Mouse (Mus musculus): Measurements from ENCODE around the gene Fbxo28. TPM values are rescaled to one million over a fixed set of nuclear protein-coding genes. Genes with fewer than 3 reads are reported as not detected.

Fbxo28 gene
- polyA plus RNA-seq, 1 experiment from 2014 or later, result 4.9 TPM

DNA sequence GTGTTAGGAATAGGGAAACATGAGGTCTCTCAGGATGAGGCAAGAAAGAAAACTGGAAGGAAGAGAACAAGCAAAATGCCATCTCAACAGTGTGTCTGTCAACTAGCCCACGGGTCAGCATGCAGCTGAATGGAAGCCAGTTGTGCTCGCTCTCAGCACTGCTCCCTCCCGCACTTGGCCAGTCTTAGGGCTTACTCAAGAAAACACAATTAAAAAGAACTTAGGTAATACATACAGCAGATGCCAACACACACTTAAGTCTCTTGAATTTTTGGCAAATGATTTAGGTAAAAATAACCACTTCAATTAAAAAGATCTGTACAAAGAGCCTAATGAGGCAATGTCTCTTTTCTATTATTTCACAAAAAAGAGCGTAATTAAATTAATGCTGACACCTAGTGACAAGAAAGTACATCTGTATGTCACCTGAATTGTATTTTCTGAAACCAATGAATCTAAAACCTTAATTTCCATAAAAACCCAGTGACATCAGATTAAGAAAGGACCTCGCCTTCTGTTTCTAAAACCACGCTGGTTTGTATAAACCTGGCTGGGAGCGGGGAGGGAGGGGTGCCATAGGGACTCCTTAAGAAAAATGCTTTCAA, 2.4 kb downstream of the Fbxo28 start:
- TF ChIP-seq CTCF (IDR thresholded peaks at IDR 0.05; ENCODE audit: low read depth) (no peak), EP300 (IDR thresholded peaks at IDR 0.05; ENCODE audit: low read depth) (no peak)
- no peaks in the 10 kb centered on the region; the same call in 1 of the 2 replicates for H3K36me3 ChIP-seq (replicated peaks; ENCODE audit: insufficient read depth, low read length)
- no peak overlapping the region for H3K4me3 ChIP-seq (ENCODE audit: low read depth, low read length)
- no peaks in the 10 kb centered on the region for H3K27me3 ChIP-seq (ENCODE audit: insufficient read depth, low read length)
- no peak overlapping the region for H3K27ac ChIP-seq (ENCODE audit: low read depth)
- no peak for ATAC-seq
- no peak for DNase-seq
- WGBS (ENCODE audit: insufficient replicate concordance), result 79% methylated on average over 7 of the region's 7 CpGs
- no peaks in the 10 kb centered on the region for H3K9me3 ChIP-seq (ENCODE audit: low read length)
- H3K9ac ChIP-seq (replicated peaks), result no peak overlapping the region
- H3K4me2 ChIP-seq (ENCODE audit: low read depth, low read length), result 0 out of 2 replicates have a peak overlapping the region, but pooled peaks have one; percentile 95
- peaks cover 26% of the 10 kb centered on the region for H3K4me1 ChIP-seq (ENCODE audit: insufficient read depth)

DNA sequence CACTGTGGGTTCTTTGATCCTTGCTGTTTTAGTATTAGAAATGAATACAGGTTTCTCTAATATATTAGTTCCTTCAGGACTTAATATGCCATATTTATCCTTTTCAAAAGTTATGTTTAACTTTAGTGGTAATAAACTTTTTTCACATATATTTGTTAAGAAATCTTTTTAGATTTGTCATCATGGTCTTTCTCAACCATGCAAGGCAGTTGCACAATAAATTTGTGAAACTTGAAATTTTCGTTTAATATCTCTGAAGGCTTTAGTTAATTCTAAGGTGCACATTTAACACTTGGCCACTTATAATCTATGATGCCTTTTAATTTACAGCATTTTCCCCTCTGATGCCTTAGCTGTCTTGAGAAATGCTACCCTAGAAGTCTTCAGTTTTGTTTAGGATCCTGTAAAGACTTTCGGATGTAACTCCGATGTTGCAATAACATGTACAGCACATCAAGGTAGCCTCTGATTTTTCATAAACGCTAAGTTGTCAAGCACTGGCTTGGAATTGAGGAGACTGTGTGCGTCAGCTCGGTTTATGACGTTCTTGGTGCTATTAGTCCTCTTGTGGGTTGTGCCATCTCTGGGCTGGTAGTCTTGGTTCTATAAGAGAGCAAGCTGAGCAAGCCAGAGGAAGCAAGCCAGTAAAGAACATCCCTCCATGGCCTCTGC, 7.5 kb downstream of the Fbxo28 start:
- ATAC-seq (no peak), DNase-seq (no peak)
- no peak for TF ChIP-seq CTCF (IDR thresholded peaks at IDR 0.05; ENCODE audit: low read depth)
- no peak for TF ChIP-seq EP300 (IDR thresholded peaks at IDR 0.05; ENCODE audit: low read depth)
- peaks cover 9% of the 10 kb centered on the region for H3K4me1 ChIP-seq (ENCODE audit: insufficient read depth)
- H3K9ac ChIP-seq (replicated peaks), result no peak overlapping the region
- no peaks in the 10 kb centered on the region for H3K9me3 ChIP-seq (ENCODE audit: low read length)
- peaks cover 10% of the 10 kb centered on the region for H3K36me3 ChIP-seq (replicated peaks; ENCODE audit: insufficient read depth, low read length)
- WGBS (ENCODE audit: insufficient replicate concordance), result 79% methylated on average over 7 of the region's 7 CpGs
- H3K27ac ChIP-seq (ENCODE audit: low read depth), result no peak overlapping the region
- no peaks in the 10 kb centered on the region for H3K27me3 ChIP-seq (ENCODE audit: insufficient read depth, low read length)
- H3K4me3 ChIP-seq (ENCODE audit: low read depth, low read length), result no peak overlapping the region
- no peak overlapping the region for H3K4me2 ChIP-seq (ENCODE audit: low read depth, low read length)

GRCm38 (mm10) chr1:182332090-182333034, 9.1 kb downstream of the Fbxo28 start:
- Histone ChIP-seq H3K9ac (replicated peaks) (no peak overlapping the region), H3K9me3 (ENCODE audit: low read length) (no peaks in the 10 kb centered on the region), H3K36me3 (replicated peaks; ENCODE audit: insufficient read depth, low read length) (peaks cover 19% of the 10 kb centered on the region), H3K27ac (ENCODE audit: low read depth) (no peak overlapping the region), H3K27me3 (ENCODE audit: insufficient read depth, low read length) (no peaks in the 10 kb centered on the region), H3K4me2 (ENCODE audit: low read depth, low read length) (no peak overlapping the region), H3K4me3 (ENCODE audit: low read depth, low read length) (no peak overlapping the region), H3K4me1 (ENCODE audit: insufficient read depth) (peaks cover 8% of the 10 kb centered on the region)
- ATAC-seq (no peak), DNase-seq (no peak)
- no peak for TF ChIP-seq EP300 (IDR thresholded peaks at IDR 0.05; ENCODE audit: low read depth)
- no peak for TF ChIP-seq CTCF (IDR thresholded peaks at IDR 0.05; ENCODE audit: low read depth)
- WGBS (ENCODE audit: insufficient replicate concordance), result 89% methylated on average over 5 of the region's 5 CpGs

DNA sequence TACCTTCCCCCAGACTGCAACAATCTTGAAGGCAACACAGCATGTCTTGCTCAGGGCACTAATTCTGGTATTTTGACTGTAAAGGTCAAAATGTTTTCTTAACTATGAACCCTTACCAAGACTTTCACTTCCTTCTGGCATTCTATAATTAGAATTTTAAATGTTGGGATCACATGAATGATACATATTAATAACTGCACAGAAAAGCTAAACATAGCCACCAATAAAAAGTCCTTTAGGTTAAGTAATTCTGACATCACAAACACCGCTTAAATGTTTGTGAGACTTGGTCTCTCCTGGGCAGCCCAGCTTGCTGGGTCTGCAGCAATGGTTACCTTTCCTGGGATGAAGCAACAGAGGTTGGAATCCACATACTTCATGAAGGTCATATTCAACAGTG, 15.5 kb downstream of the Fbxo28 start:
- Histone ChIP-seq H3K27ac (ENCODE audit: low read depth) (no peak overlapping the region), H3K4me3 (ENCODE audit: low read depth, low read length) (no peak overlapping the region), H3K4me1 (ENCODE audit: insufficient read depth) (no peaks in the 10 kb centered on the region), H3K36me3 (replicated peaks; ENCODE audit: insufficient read depth, low read length) (peaks cover 57% of the 10 kb centered on the region), H3K4me2 (ENCODE audit: low read depth, low read length) (no peak overlapping the region), H3K9me3 (ENCODE audit: low read length) (no peaks in the 10 kb centered on the region), H3K9ac (replicated peaks) (no peak overlapping the region), H3K27me3 (ENCODE audit: insufficient read depth, low read length) (no peaks in the 10 kb centered on the region)
- 80% methylated on average over 1 of the region's 1 CpGs for WGBS (ENCODE audit: insufficient replicate concordance)
- no peak for ATAC-seq
- TF ChIP-seq EP300 (IDR thresholded peaks at IDR 0.05; ENCODE audit: low read depth), result no peak
- TF ChIP-seq CTCF (IDR thresholded peaks at IDR 0.05; ENCODE audit: low read depth), result no peak
- no peak for DNase-seq

DNA sequence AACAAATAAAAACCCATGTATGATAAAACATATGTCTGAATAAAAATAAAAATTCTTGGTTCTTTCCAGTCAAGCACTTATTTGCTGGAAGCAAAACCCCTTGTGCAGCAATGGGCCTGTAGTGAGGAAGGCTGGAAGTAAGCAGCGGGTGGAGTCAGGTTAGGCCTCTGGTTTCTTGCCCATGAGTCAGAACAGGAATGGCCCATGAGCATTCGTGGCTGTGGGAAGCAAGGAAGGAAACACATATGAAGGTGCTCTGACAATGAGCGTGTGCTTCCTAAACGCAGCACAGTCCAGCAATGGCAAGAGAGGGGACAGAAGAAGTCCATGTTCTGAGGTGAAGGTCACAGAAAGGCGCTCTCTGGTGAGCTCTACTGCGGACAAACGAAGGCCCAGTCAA, 16.9 kb downstream of the Fbxo28 start:
- no peak overlapping the region for H3K4me2 ChIP-seq (ENCODE audit: low read depth, low read length)
- no peaks in the 10 kb centered on the region for H3K27me3 ChIP-seq (ENCODE audit: insufficient read depth, low read length)
- H3K9ac ChIP-seq (replicated peaks), result no peak overlapping the region
- H3K4me1 ChIP-seq (ENCODE audit: insufficient read depth), result no peaks in the 10 kb centered on the region
- H3K27ac ChIP-seq (ENCODE audit: low read depth), result no peak overlapping the region
- ATAC-seq, result no peak
- DNase-seq, result no peak
- H3K9me3 ChIP-seq (ENCODE audit: low read length), result no peaks in the 10 kb centered on the region
- H3K4me3 ChIP-seq (ENCODE audit: low read depth, low read length), result no peak overlapping the region
- TF ChIP-seq EP300 (IDR thresholded peaks at IDR 0.05; ENCODE audit: low read depth) (no peak), CTCF (IDR thresholded peaks at IDR 0.05; ENCODE audit: low read depth) (no peak)
- WGBS (ENCODE audit: insufficient replicate concordance), result 81% methylated on average over 7 of the region's 7 CpGs
- H3K36me3 ChIP-seq (replicated peaks; ENCODE audit: insufficient read depth, low read length), result peaks cover 56% of the 10 kb centered on the region

GRCm38 (mm10) chr1:182323139-182323538, 18.3 kb downstream of the Fbxo28 start:
- no peaks in the 10 kb centered on the region for H3K4me1 ChIP-seq (ENCODE audit: insufficient read depth)
- no peaks in the 10 kb centered on the region for H3K27me3 ChIP-seq (ENCODE audit: insufficient read depth, low read length)
- H3K9me3 ChIP-seq (ENCODE audit: low read length), result no peaks in the 10 kb centered on the region
- peaks cover 61% of the 10 kb centered on the region for H3K36me3 ChIP-seq (replicated peaks; ENCODE audit: insufficient read depth, low read length)
- H3K9ac ChIP-seq (replicated peaks), result no peak overlapping the region
- no peak overlapping the region for H3K4me2 ChIP-seq (ENCODE audit: low read depth, low read length)
- TF ChIP-seq EP300 (IDR thresholded peaks at IDR 0.05; ENCODE audit: low read depth), result no peak
- WGBS (ENCODE audit: insufficient replicate concordance), result 89% methylated on average over 3 of the region's 3 CpGs
- H3K27ac ChIP-seq (ENCODE audit: low read depth), result no peak overlapping the region
- H3K4me3 ChIP-seq (ENCODE audit: low read depth, low read length), result no peak overlapping the region
- DNase-seq (no peak), ATAC-seq (no peak)

Data from liver, postnatal 0 days (tissue).